ENCODE assay signal across 17 mouse cellular contexts in the genomic region with DNA sequence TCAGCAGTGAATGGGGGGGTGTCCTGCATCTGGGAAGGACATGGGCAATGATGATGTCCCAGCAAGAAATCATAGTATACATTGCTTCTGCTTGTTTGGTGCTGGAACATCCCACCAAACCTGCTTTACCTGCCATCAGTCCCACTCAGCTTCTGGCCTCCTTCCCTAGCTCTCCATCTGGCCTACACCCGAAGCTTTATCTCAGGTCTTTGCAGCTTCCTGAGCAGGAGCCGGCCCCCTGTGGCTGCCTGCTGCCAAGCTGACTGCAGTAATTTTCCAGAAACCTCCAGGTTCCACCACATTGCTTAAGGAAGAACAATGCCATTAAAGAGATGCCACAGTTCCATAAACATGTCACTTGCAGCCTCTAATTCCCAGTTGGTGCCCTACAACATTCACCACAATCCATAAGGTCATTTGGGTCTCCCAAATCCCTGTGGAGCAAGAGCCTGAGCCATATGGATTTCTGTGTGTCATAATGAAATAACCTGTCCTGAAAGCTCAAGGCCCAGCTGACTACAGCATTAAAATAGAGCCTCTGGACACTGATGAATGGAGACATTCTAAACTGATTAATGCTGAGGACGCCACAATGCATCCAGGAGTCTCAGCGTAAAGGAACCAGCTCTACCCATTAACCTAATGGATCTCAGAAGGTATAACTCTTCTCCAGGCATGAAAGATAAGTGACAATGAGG.
A peak's percentile ranks its signal among the peaks of the same experiment; 100 is the strongest.
DNase-seq lines count a peak whose midpoint lies in the region; ATAC-seq lines count a peak whose summit lies in the region.
"Had no signal": no experiment of that assay in that cellular context is flagged by ENCODE, and none has a peak within 500 bp of the region (broad histone marks: within the 10 kb centered on the region; RNA-seq: fewer than 3 reads in every experiment).

No protein-coding gene starts in this region.

- H3K9me3 ChIP-seq in neural tube, embryonic 11.5 days (ENCODE audit: control insufficient read depth, low read length) = no peaks in the 10 kb centered on the region
- no peaks in the 10 kb centered on the region for H3K9me3 ChIP-seq in neural tube, embryonic 13.5 days
- H3K9me3 ChIP-seq: forebrain, embryonic 13.5 days; heart, embryonic 10.5 days; lung, embryonic 15.5 days had no signal

- H3K4me2 ChIP-seq in neural tube, embryonic 11.5 days (ENCODE audit: low read depth) = no peak overlapping the region
- H3K4me2 ChIP-seq in neural tube, embryonic 13.5 days = no peak overlapping the region
- H3K4me2 ChIP-seq: forebrain, embryonic 13.5 days; lung, embryonic 15.5 days had no signal

- H3K4me3 ChIP-seq in neural tube, embryonic 11.5 days (ENCODE audit: low read depth, low read length) = no peak overlapping the region
- no peak overlapping the region for H3K4me3 ChIP-seq in neural tube, embryonic 13.5 days
- H3K4me3 ChIP-seq: forebrain, embryonic 13.5 days; heart, embryonic 10.5 days; lung, embryonic 15.5 days; megakaryocyte, embryonic 14.5 days; myocyte had no signal

- 39% methylated on average over 4 of the region's 4 CpGs for WGBS in neural tube, embryonic 11.5 days
- WGBS in neural tube, embryonic 13.5 days = 49% methylated on average over 4 of the region's 4 CpGs

- DNase-seq in frontal cortex, postnatal 25 days (ENCODE audit: low spot score in 2 of 2) = no peak
- DNase-seq in neural tube, embryonic 11.5 days (ENCODE audit: low spot score) = peak; percentile 35
- no peak for DNase-seq in neural tube, embryonic 10.5 days (ENCODE audit: extremely low spot score, low spot score)
- peak; percentile 98 for DNase-seq in cerebellum, adult 9-11 months
- no peak for DNase-seq in gastrocnemius, postnatal 10 days
- no peak for DNase-seq in heart, adult 18-20 months
- DNase-seq: adrenal gland, postnatal 14 days; kidney, postnatal 14 days; right cerebral cortex, postnatal 14 days had no signal

- H3K9ac ChIP-seq in neural tube, embryonic 11.5 days (ENCODE audit: low read length) = no peak overlapping the region
- no peak overlapping the region for H3K9ac ChIP-seq in neural tube, embryonic 13.5 days
- H3K9ac ChIP-seq: forebrain, embryonic 13.5 days; lung, embryonic 15.5 days had no signal

- H3K4me1 ChIP-seq in neural tube, embryonic 11.5 days (ENCODE audit: control insufficient read depth, insufficient read depth, low read length) = no peaks in the 10 kb centered on the region
- H3K4me1 ChIP-seq in neural tube, embryonic 13.5 days (replicated peaks) = peaks cover 15% of the 10 kb centered on the region
- H3K4me1 ChIP-seq: heart, embryonic 10.5 days; lung, embryonic 15.5 days; megakaryocyte, embryonic 14.5 days had no signal

- H3K27me3 ChIP-seq in neural tube, embryonic 11.5 days (ENCODE audit: control insufficient read depth, insufficient read depth, low read length) = no peaks in the 10 kb centered on the region
- H3K27me3 ChIP-seq in neural tube, embryonic 13.5 days = no peaks in the 10 kb centered on the region
- H3K27me3 ChIP-seq: lung, embryonic 15.5 days; megakaryocyte, embryonic 14.5 days had no signal

- H3K36me3 ChIP-seq in neural tube, embryonic 11.5 days (ENCODE audit: control insufficient read depth, insufficient read depth, low read length) = no peaks in the 10 kb centered on the region
- no peaks in the 10 kb centered on the region for H3K36me3 ChIP-seq in neural tube, embryonic 13.5 days
- H3K36me3 ChIP-seq: heart, embryonic 10.5 days; lung, embryonic 15.5 days had no signal

- H3K27ac ChIP-seq in neural tube, embryonic 11.5 days (ENCODE audit: low read depth, low read length) = no peak overlapping the region
- H3K27ac ChIP-seq in neural tube, embryonic 13.5 days (replicated peaks) = 0 out of 2 replicates have a peak overlapping the region, but pooled peaks have one; percentile 20
- H3K27ac ChIP-seq: forebrain, embryonic 13.5 days; heart, embryonic 10.5 days; lung, embryonic 15.5 days had no signal

- ATAC-seq in frontal cortex, adult (ENCODE audit: low TSS enrichment) = peak; percentile 60
- no peak for ATAC-seq in neural tube, embryonic 11.5 days (ENCODE audit: insufficient read depth, low FRiP score, low TSS enrichment)
- ATAC-seq in neural tube, embryonic 13.5 days (ENCODE audit: low read depth) = no peak
- ATAC-seq: forebrain, embryonic 13.5 days; intestine, embryonic 16.5 days had no signal

Comparison
In these comparisons a context has a peak if more than half of its experiments do, and no peak if none do; other contexts are left out.
1. DNase-seq: peak in neural tube, embryonic 11.5 days (single experiment) and cerebellum, adult 9-11 months (single experiment); none in frontal cortex, postnatal 25 days (0 of 2), neural tube, embryonic 10.5 days (single experiment), gastrocnemius, postnatal 10 days (single experiment) and heart, adult 18-20 months (0 of 2).